Mouse (Mus musculus): Measurements from ENCODE around the gene Txlng. TPM values are rescaled to one million over a fixed set of nuclear protein-coding genes. Genes with fewer than 3 reads are reported as not detected.

Txlng gene
- total RNA-seq, 2 experiments from 2014 or later, result 19.7 to 20.7 TPM

DNA sequence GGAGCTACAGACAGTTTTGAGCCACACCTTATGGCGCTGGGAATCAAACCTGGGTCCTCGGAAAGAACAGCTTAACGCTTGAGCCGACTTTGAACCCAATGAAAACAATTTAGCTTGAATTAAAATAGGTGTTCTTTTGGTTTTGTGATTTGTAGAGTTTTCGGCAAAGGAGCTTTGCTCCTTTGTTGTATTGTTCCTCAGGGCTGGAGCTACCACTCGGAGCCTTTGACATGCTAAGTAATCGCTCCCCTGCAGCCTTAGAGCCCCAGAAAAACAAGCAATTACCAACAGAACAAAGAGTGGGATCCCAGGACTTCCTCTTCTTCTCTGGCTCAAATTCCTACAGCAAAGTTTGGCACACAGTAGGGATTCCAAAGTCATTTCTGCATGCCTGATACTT lies 73.2 kb downstream of the Txlng start:
- intact Hi-C loops (cut with DNase I), result loop anchor here (5.0 kb wide), 1 partner anchor 114 kb away; the partner anchor contains the start of gene Reps2
- no peak for DNase-seq (ENCODE audit: extremely low spot score in 1 of 2, low spot score in 2 of 2)
- H3K27ac ChIP-seq, result no peak overlapping the region
- TF ChIP-seq CTCF (IDR thresholded peaks at IDR 0.05), result no peak
- no peak overlapping the region for H3K4me3 ChIP-seq

DNA sequence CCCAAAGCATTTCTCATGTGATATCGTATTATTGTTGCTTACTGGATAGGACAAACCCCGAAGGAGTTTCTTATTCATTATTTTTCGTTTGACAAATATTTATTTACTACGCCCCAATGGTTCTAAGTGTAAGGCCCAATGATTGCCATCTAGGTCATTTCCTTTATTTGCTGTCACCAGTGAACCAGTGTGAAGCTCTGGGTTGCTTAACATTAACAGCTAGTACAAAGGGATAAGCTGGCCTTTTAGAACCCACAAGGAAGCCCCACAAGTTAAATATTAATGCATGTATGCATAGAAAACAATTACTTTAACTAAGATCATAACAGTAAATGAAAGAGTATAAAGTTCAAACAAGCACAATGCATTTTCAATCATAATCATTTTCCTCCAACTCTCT lies 74.9 kb downstream of the Txlng start:
- no peak for DNase-seq (ENCODE audit: extremely low spot score in 1 of 2, low spot score in 2 of 2)
- Histone ChIP-seq H3K4me3 (no peak overlapping the region), H3K27ac (no peak overlapping the region)
- no peak for TF ChIP-seq CTCF (IDR thresholded peaks at IDR 0.05)
- intact Hi-C loops (cut with DNase I), result no loop called here

DNA sequence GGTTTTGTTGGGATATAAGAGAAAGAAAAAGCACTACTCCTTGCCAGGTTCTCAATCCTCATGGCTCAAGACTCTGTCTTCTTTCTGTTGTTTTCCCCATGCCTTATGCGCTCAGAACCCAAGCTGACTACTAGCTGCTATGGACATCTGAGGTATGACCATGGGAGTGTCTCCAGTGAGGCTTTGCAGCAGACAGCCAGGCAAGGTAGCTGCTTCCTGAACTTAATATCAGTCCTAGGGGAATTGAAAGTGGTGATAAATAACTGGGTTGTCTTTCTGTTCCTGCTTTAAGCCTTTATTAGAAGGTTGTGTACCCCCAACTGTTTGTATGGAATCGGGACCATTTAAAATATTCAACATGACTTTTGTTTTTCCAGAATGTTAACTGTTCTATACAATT lies 76.8 kb downstream of the Txlng start:
- TF ChIP-seq CTCF (IDR thresholded peaks at IDR 0.05), result no peak
- Histone ChIP-seq H3K4me3 (no peak overlapping the region), H3K27ac (no peak overlapping the region)
- no peak for DNase-seq (ENCODE audit: extremely low spot score in 1 of 2, low spot score in 2 of 2)
- intact Hi-C loops (cut with DNase I), result no loop called here

DNA sequence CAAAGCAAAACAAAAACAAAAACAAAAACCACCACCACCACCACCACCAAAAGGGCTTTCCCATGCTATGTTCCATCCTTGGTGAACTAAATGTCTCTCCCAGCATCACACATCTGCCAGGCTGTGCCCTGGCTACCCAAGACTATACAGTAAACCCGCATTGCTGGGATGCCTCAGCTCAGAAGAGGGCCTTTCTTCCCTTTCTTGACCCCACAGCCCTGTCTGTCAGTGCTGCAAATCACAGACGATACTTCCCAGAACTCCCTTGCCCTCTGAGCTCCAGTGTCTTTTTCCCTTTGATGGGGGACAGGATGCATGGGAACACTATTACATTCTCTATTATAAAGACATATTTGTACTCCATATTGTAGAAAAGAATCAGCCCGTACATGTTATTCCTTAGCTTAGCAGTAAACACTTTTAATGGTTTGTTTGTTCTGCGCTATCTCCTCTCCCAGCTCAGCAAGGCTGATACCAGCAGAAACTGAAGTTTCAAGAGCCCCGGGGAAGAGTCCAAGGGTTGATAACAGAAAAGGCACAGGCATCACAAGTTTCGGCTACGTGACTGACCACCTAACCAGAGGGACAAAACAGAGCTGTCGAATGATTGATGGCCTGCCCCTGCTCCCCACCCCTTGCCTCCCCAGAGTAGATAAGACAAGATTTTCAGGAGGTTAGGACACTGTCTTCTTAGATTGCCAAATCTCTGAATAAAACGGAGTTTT lies 80.4 kb downstream of the Txlng start:
- intact Hi-C loops (cut with DNase I), result no loop called here
- no peak overlapping the region for H3K4me3 ChIP-seq
- DNase-seq (ENCODE audit: extremely low spot score in 1 of 2, low spot score in 2 of 2), result no peak
- no peak overlapping the region for H3K27ac ChIP-seq
- TF ChIP-seq CTCF (IDR thresholded peaks at IDR 0.05), result no peak

DNA sequence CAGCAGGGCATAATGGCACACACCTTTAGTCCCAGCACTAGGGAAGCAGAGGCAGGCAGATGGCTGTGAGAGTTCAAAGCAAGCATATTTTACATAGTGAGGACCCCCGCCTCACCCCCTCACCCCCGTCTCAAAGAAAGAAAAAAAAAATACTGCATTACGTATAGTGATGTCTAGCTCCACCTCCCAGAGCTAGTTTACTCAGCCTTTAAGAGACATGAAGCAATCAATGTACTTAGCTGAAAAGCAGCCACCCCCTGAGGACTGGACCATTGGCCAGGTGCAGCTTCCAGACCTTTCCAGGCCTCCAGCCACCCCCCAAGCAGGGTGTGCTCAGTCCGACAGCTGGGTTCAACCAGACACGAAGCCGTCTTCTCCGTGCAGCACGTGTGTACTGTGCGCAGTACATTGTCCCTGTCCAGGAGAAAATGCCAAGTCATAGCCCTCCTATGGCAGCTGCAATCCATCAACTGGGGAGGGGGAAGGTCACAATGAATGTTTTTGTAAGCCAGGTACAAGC lies 93.1 kb downstream of the Txlng start:
- no peak for TF ChIP-seq CTCF (IDR thresholded peaks at IDR 0.05)
- intact Hi-C loops (cut with DNase I), result no loop called here
- Histone ChIP-seq H3K27ac (peak overlapping the region; percentile 93), H3K4me3 (peak overlapping the region; percentile 52)
- peak in 1 of 2 experiments; percentile 14 for DNase-seq (ENCODE audit: extremely low spot score in 1 of 2, low spot score in 2 of 2)

DNA sequence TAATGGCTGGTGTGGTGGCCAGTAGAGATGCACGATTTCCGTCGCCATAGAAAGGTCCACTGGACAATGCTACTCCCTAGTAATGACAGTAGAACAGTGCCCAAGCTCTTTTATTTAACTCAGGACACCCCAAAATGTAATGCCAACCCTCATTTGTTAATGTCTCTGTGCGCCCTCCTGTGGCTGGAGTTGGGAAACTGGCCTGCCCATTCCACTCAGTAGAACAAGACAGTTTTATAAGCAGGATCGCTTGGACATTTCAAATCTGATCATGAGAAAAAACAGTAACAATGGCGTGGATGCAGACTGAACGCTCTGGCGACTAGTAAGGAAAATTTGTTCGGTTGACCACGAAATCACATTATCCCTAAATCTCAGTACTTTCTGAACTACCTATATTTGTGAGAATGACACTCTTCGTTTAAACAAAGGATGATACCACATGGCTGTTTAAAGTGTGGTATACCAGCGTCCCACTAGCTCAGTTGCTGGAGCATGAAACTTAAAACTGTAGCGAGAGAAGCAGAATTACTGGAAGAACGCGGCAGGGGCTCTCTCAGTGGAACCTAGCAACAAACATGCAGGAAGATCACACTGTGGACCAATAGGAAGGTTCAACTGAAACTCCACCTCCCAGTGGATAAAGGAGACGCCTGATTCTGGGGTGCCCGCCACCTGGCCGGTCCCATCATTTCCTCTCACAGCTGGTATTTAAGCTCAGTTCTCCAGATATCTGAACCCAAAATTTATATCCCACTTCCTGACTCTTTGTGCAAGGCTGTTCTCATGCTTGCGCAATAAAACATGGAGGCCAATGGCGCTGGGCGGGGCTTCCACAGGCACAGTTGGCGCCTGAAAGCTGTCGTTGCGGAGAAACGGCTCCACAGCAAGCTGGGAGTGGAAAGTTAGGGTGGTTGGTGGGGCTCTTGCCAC lies 94.0 kb downstream of the Txlng start:
- peak overlapping the region; percentile 52 for H3K4me3 ChIP-seq
- peak; percentile 65 for TF ChIP-seq CTCF (IDR thresholded peaks at IDR 0.05)
- peak overlapping the region; percentile 93 for H3K27ac ChIP-seq
- intact Hi-C loops (cut with DNase I), result loop anchor here (1.0 to 2.0 kb wide), 2 partner anchors 25 to 208 kb away; partner anchors contain the start of gene Rbbp7
- peak; percentile 43 to 61 for DNase-seq (ENCODE audit: extremely low spot score in 1 of 2, low spot score in 2 of 2)

DNA sequence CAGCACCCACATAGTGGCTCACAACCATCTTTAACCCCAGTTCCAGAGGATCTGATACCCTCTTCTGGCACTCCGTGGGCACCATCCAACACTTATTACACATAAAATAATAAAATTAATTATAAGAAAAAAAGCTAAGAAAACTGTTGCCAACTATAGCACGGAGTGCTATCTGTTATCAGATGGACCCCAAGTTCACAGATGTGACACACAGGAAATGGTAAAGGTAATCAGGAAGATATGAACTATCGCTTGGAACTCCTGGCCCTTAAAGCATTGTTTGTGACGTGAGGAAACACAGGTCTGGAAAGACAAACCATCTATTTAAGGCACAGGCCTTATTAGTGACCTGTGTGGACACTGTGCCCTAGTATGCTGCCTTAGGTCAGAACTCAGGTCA lies 99.2 kb downstream of the Txlng start:
- no peak for TF ChIP-seq CTCF (IDR thresholded peaks at IDR 0.05)

More for the DNA sequence above, 99.2 kb downstream of the Txlng start:
- intact Hi-C loops (cut with DNase I), result no loop called here
- DNase-seq (ENCODE audit: extremely low spot score in 1 of 2, low spot score in 2 of 2), result no peak
- Histone ChIP-seq H3K4me3 (no peak overlapping the region), H3K27ac (no peak overlapping the region)

Small RNA genes within 50 kb of the gene (microRNA-seq; reads per million reads assigned to microRNA genes)
- gene Mir3473a, result 0 reads per million in 2 experiments

Other genes with a start within 250 kb of the Txlng start
- 100 to 1,000 TPM; 147 to 153 TPM for gene Reps2, start 185.8 kb downstream of the Txlng start, total RNA-seq (2021)
- gene Rbbp7, start 69.1 kb downstream of the Txlng start, total RNA-seq (2021), result 100 to 1,000 TPM; 137 to 155 TPM
- gene Syap1, start 59.0 kb upstream of the Txlng start, total RNA-seq (2021), result 10 to 100 TPM; 25.2 to 28.4 TPM
- gene Ctps2, start 71.8 kb upstream of the Txlng start, total RNA-seq (2021), result 10 to 100 TPM; 63.4 to 73.2 TPM
- not detected for gene S100g, start 135.1 kb upstream of the Txlng start, total RNA-seq (2021)

Data from left cerebral cortex, adult 2 months (tissue).